Mouse (Mus musculus): ENCODE data around the gene Iqce. TPM values are rescaled to one million over a fixed set of nuclear protein-coding genes. Genes with fewer than 3 reads are reported as not detected.

Gene Iqce
- 31.3 and 31.7 TPM in 2 replicates for polyA plus RNA-seq (2016; fragmentation: Nextera tagmentation; extraction: Ambion mirVana)

GRCm38 (mm10) chr5:140702103-140702513, at the start of gene Iqce:
Gene Iqce, minus strand, starts transcription at chr5:140702378.
- Histone ChIP-seq H3K4me2 (replicated peaks) (peak within 1 kb of the TSS; percentile 83), H3K27me3 (no peaks in the 10 kb centered on the region), H3K36me3 (peaks cover 13% of the 10 kb centered on the region), H3K9ac (peak within 1 kb of the TSS; percentile 86), H3K9me3 (replicated peaks) (no peaks in the 10 kb centered on the region), H3K27ac (peak within 1 kb of the TSS; percentile 86), H3K4me3 (peak within 1 kb of the TSS; percentile 79), H3K4me1 (peaks cover 41% of the 10 kb centered on the region)
- peak; percentile 61 for ATAC-seq (ENCODE audit: low FRiP score)
- under 1% methylated on average over 32 of the region's 33 CpGs for WGBS

GRCm38 (mm10) chr5:140750925-140751324, 48.7 kb upstream of the Iqce start:
- WGBS = 0% methylated on average over 1 of the region's 2 CpGs
- peaks cover 10% of the 10 kb centered on the region for H3K4me1 ChIP-seq
- no peak for ATAC-seq (ENCODE audit: low FRiP score)

GRCm38 (mm10) chr5:140749062-140749875, 47.1 kb upstream of the Iqce start:
- Histone ChIP-seq H3K9ac (peak overlapping the region; percentile 42), H3K4me2 (replicated peaks) (peak overlapping the region; percentile 49), H3K27me3 (no peaks in the 10 kb centered on the region), H3K9me3 (replicated peaks) (0 out of 2 replicates have a peak, but pooled peaks cover 5% of the 10 kb centered on the region), H3K4me3 (peak overlapping the region; percentile 22), H3K4me1 (peaks cover 10% of the 10 kb centered on the region), H3K27ac (no peak overlapping the region), H3K36me3 (no peaks in the 10 kb centered on the region)
- WGBS = 24% methylated on average over 12 of the region's 12 CpGs
- peak; percentile 73 for ATAC-seq (ENCODE audit: low FRiP score)

More at GRCm38 (mm10) chr5:140750925-140751324, 48.7 kb upstream of the Iqce start:
- 0 out of 2 replicates have a peak, but pooled peaks cover 5% of the 10 kb centered on the region for H3K9me3 ChIP-seq (replicated peaks)
- no peak overlapping the region for H3K4me2 ChIP-seq (replicated peaks)
- no peak overlapping the region for H3K27ac ChIP-seq
- no peaks in the 10 kb centered on the region for H3K27me3 ChIP-seq
- H3K4me3 ChIP-seq = no peak overlapping the region
- no peak overlapping the region for H3K9ac ChIP-seq
- no peaks in the 10 kb centered on the region for H3K36me3 ChIP-seq

GRCm38 (mm10) chr5:140748425-140748824, 46.2 kb upstream of the Iqce start:
- no peak for ATAC-seq (ENCODE audit: low FRiP score)
- H3K9me3 ChIP-seq (replicated peaks) = 0 out of 2 replicates have a peak, but pooled peaks cover 5% of the 10 kb centered on the region
- WGBS = 79% methylated on average over 10 of the region's 10 CpGs

GRCm38 (mm10) chr5:140743706-140744131, 41.5 kb upstream of the Iqce start:
- Histone ChIP-seq H3K36me3 (no peaks in the 10 kb centered on the region), H3K27me3 (no peaks in the 10 kb centered on the region; the same call in 1 of the 2 replicates), H3K4me3 (no peak overlapping the region), H3K4me2 (replicated peaks) (no peak overlapping the region), H3K9ac (no peak overlapping the region), H3K4me1 (peaks cover 2% of the 10 kb centered on the region), H3K27ac (no peak overlapping the region), H3K9me3 (replicated peaks) (no peaks in the 10 kb centered on the region)
- 26% methylated on average over 12 of the region's 12 CpGs for WGBS
- ATAC-seq (ENCODE audit: low FRiP score) = no peak

More at GRCm38 (mm10) chr5:140748425-140748824, 46.2 kb upstream of the Iqce start:
- Histone ChIP-seq H3K9ac (no peak overlapping the region; the same call in 1 of the 2 replicates), H3K27ac (no peak overlapping the region), H3K27me3 (no peaks in the 10 kb centered on the region; the same call in 1 of the 2 replicates), H3K4me1 (peaks cover 10% of the 10 kb centered on the region), H3K36me3 (no peaks in the 10 kb centered on the region), H3K4me2 (replicated peaks) (no peak overlapping the region), H3K4me3 (no peak overlapping the region)

- H3K27me3 ChIP-seq = peaks cover 9% of the 10 kb centered on the region
- H3K36me3 ChIP-seq = no peaks in the 10 kb centered on the region
- ATAC-seq (ENCODE audit: low FRiP score) = no peak
- no peak overlapping the region for H3K4me3 ChIP-seq
- no peaks in the 10 kb centered on the region; the same call in 1 of the 2 replicates for H3K4me1 ChIP-seq
- H3K4me2 ChIP-seq (replicated peaks) = no peak overlapping the region
- H3K9me3 ChIP-seq (replicated peaks) = no peaks in the 10 kb centered on the region
- H3K9ac ChIP-seq = no peak overlapping the region
- no peak overlapping the region for H3K27ac ChIP-seq
These were observed 39.7 kb upstream of the Iqce start for GRCm38 (mm10) chr5:140741877-140742276.

- 69% methylated on average over 11 of the region's 11 CpGs for WGBS
- Histone ChIP-seq H3K27ac (no peak overlapping the region), H3K9me3 (replicated peaks) (0 out of 2 replicates have a peak, but pooled peaks cover 5% of the 10 kb centered on the region), H3K9ac (no peak overlapping the region), H3K27me3 (peaks cover 16% of the 10 kb centered on the region), H3K4me3 (no peak overlapping the region), H3K4me1 (no peaks in the 10 kb centered on the region), H3K4me2 (replicated peaks) (no peak overlapping the region), H3K36me3 (no peaks in the 10 kb centered on the region)
- ATAC-seq (ENCODE audit: low FRiP score) = no peak
These were observed 38.9 kb upstream of the Iqce start for GRCm38 (mm10) chr5:140741040-140741439.

GRCm38 (mm10) chr5:140739813-140740212, 37.6 kb upstream of the Iqce start:
- Histone ChIP-seq H3K36me3 (no peaks in the 10 kb centered on the region), H3K4me1 (peaks cover 5% of the 10 kb centered on the region), H3K4me2 (replicated peaks) (no peak overlapping the region), H3K9ac (no peak overlapping the region), H3K27ac (no peak overlapping the region), H3K9me3 (replicated peaks) (0 out of 2 replicates have a peak, but pooled peaks cover 5% of the 10 kb centered on the region), H3K27me3 (peaks cover 29% of the 10 kb centered on the region), H3K4me3 (no peak overlapping the region)
- ATAC-seq (ENCODE audit: low FRiP score) = no peak
- 78% methylated on average over 12 of the region's 12 CpGs for WGBS

- no peak overlapping the region for H3K4me2 ChIP-seq (replicated peaks)
- H3K4me3 ChIP-seq = no peak overlapping the region
- no peak overlapping the region for H3K9ac ChIP-seq
- H3K27me3 ChIP-seq = peaks cover 36% of the 10 kb centered on the region
- 0 out of 2 replicates have a peak, but pooled peaks cover 5% of the 10 kb centered on the region for H3K9me3 ChIP-seq (replicated peaks)
- WGBS = 22% methylated on average over 11 of the region's 13 CpGs
- H3K27ac ChIP-seq = no peak overlapping the region
- no peak for ATAC-seq (ENCODE audit: low FRiP score)
- H3K4me1 ChIP-seq = peaks cover 5% of the 10 kb centered on the region
- H3K36me3 ChIP-seq = no peaks in the 10 kb centered on the region
These were observed 34.0 kb upstream of the Iqce start for GRCm38 (mm10) chr5:140736166-140736565.

- 2% methylated on average over 22 of the region's 22 CpGs for WGBS
- H3K4me2 ChIP-seq (replicated peaks) = peak overlapping the region; percentile 54
- no peak for ATAC-seq (ENCODE audit: low FRiP score)
- H3K9me3 ChIP-seq (replicated peaks) = 0 out of 2 replicates have a peak, but pooled peaks cover 5% of the 10 kb centered on the region
- no peaks in the 10 kb centered on the region for H3K36me3 ChIP-seq
- peak overlapping the region; percentile 28 for H3K4me3 ChIP-seq
- H3K9ac ChIP-seq = peak overlapping the region; percentile 38
- peaks cover 36% of the 10 kb centered on the region for H3K27me3 ChIP-seq
- H3K27ac ChIP-seq = no peak overlapping the region
- peaks cover 5% of the 10 kb centered on the region for H3K4me1 ChIP-seq
These were observed 33.1 kb upstream of the Iqce start for GRCm38 (mm10) chr5:140735297-140735696.

GRCm38 (mm10) chr5:140733336-140733735, 31.2 kb upstream of the Iqce start:
- peaks cover 5% of the 10 kb centered on the region for H3K4me1 ChIP-seq
- 0 out of 2 replicates have a peak, but pooled peaks cover 5% of the 10 kb centered on the region for H3K9me3 ChIP-seq (replicated peaks)
- H3K4me2 ChIP-seq (replicated peaks) = no peak overlapping the region
- WGBS = 73% methylated on average over 3 of the region's 3 CpGs
- H3K27ac ChIP-seq = no peak overlapping the region
- ATAC-seq (ENCODE audit: low FRiP score) = no peak
- H3K9ac ChIP-seq = no peak overlapping the region
- no peak overlapping the region for H3K4me3 ChIP-seq
- H3K27me3 ChIP-seq = peaks cover 36% of the 10 kb centered on the region
- H3K36me3 ChIP-seq = no peaks in the 10 kb centered on the region

- ATAC-seq (ENCODE audit: low FRiP score) = no peak
- Histone ChIP-seq H3K27ac (no peak overlapping the region), H3K9me3 (replicated peaks) (0 out of 2 replicates have a peak, but pooled peaks cover 5% of the 10 kb centered on the region), H3K4me1 (peaks cover 5% of the 10 kb centered on the region), H3K36me3 (no peaks in the 10 kb centered on the region), H3K9ac (no peak overlapping the region), H3K4me2 (replicated peaks) (no peak overlapping the region), H3K27me3 (peaks cover 30% of the 10 kb centered on the region), H3K4me3 (no peak overlapping the region)
- WGBS = 63% methylated on average over 4 of the region's 4 CpGs
These were observed 30.0 kb upstream of the Iqce start for GRCm38 (mm10) chr5:140732195-140732594.

Measured in hindbrain, embryonic 12.5 days (tissue).